Mouse (Mus musculus) spleen, adult 18-20 months (tissue): ENCODE data around the gene Cwf19l2.
"Not testable (repeated sequence)": the region's sequence is repeated elsewhere in the genome, so short reads cannot be mapped to it uniquely, and the experiment has no call there.

Source experiments
- DNase-seq, 2 experiments: peaks; one replicate each; pipeline ENCODE4 v3.0.0; 2022; ENCODE audit warnings: mixed read lengths in 2 of 2

Gene Cwf19l2

GRCm38 (mm10) chr9:3403251-3404208, at the start of gene Cwf19l2:
Gene Cwf19l2 (plus strand): TSS chr9:3403592.
- peak; percentile 61 to 66 for DNase-seq

GRCm38 (mm10) chr9:3376323-3376722, 27.1 kb upstream of the Cwf19l2 start:
- not testable (repeated sequence) for DNase-seq

GRCm38 (mm10) chr9:3404372-3404771, 980 bp downstream of the Cwf19l2 start:
- DNase-seq = peak in 1 of 2 experiments; percentile 8

GRCm38 (mm10) chr9:3439555-3440300, 36.3 kb downstream of the Cwf19l2 start:
- not testable (repeated sequence) for DNase-seq

- DNase-seq = no peak
These were observed 68.5 kb downstream of the Cwf19l2 start for GRCm38 (mm10) chr9:3471897-3472296.

- no peak for DNase-seq
These were observed 115.3 kb downstream of the Cwf19l2 start for GRCm38 (mm10) chr9:3518645-3519044.

GRCm38 (mm10) chr9:3519178-3519577, 115.8 kb downstream of the Cwf19l2 start:
- no peak for DNase-seq

- DNase-seq = no peak
These were observed 117.6 kb downstream of the Cwf19l2 start for GRCm38 (mm10) chr9:3521031-3521430.
